Mouse (Mus musculus) heart, adult 9 months (tissue): Measurements from ENCODE around the gene Dctpp1.
A peak's percentile ranks its signal among the peaks of the same experiment; 100 is the strongest.

Experiments used
- DNase-seq, 2 experiments: peaks; one replicate each; pipeline ENCODE4 v3.0.0; 2022; ENCODE audit warnings: low spot score in 2 of 2

The Dctpp1 gene

GRCm38 (mm10) chr7:127231826-127232621 is 28.5 kb downstream of the Dctpp1 start:
- no peak for DNase-seq

GRCm38 (mm10) chr7:127231376-127231775 is 29.1 kb downstream of the Dctpp1 start:
- DNase-seq = no peak

- DNase-seq = peak in 1 of 2 experiments; percentile 65
Observed at GRCm38 (mm10) chr7:127228615-127229303, 31.8 kb downstream of the Dctpp1 start.

- DNase-seq = no peak
Observed at GRCm38 (mm10) chr7:127225147-127225995, 35.1 kb downstream of the Dctpp1 start.

- DNase-seq = no peak
Observed at GRCm38 (mm10) chr7:127224616-127225015, 35.9 kb downstream of the Dctpp1 start.

GRCm38 (mm10) chr7:127223515-127224478 is 36.7 kb downstream of the Dctpp1 start:
- no peak for DNase-seq

- no peak for DNase-seq
Observed at GRCm38 (mm10) chr7:127223106-127223505, 37.4 kb downstream of the Dctpp1 start.

GRCm38 (mm10) chr7:127220440-127220839 is 40.1 kb downstream of the Dctpp1 start:
- DNase-seq = no peak

GRCm38 (mm10) chr7:127218670-127219069 is 41.8 kb downstream of the Dctpp1 start:
- no peak for DNase-seq

GRCm38 (mm10) chr7:127217901-127218642 is 42.4 kb downstream of the Dctpp1 start:
- no peak for DNase-seq

- no peak for DNase-seq
Observed at GRCm38 (mm10) chr7:127217475-127217874, 43.0 kb downstream of the Dctpp1 start.

GRCm38 (mm10) chr7:127216307-127216706 is 44.2 kb downstream of the Dctpp1 start:
- no peak for DNase-seq

- DNase-seq = peak in 1 of 2 experiments; percentile 54
Observed at GRCm38 (mm10) chr7:127214981-127215871, 45.3 kb downstream of the Dctpp1 start.

GRCm38 (mm10) chr7:127214521-127214920 is 46.0 kb downstream of the Dctpp1 start:
- no peak for DNase-seq

- no peak for DNase-seq
Observed at GRCm38 (mm10) chr7:127213930-127214329, 46.6 kb downstream of the Dctpp1 start.

GRCm38 (mm10) chr7:127213485-127213884 is 47.0 kb downstream of the Dctpp1 start:
- no peak for DNase-seq

GRCm38 (mm10) chr7:127212432-127213250 is 47.9 kb downstream of the Dctpp1 start:
- no peak for DNase-seq

GRCm38 (mm10) chr7:127211014-127211745 is 49.3 kb downstream of the Dctpp1 start:
- no peak for DNase-seq
